Mouse (Mus musculus): Measurements from ENCODE around the gene Thnsl2. TPM values are rescaled to one million over a fixed set of nuclear protein-coding genes. Genes with fewer than 3 reads are reported as not detected.

Thnsl2 gene
- polyA plus RNA-seq, 1 experiment from 2014 or later: 3.9 TPM

DNA sequence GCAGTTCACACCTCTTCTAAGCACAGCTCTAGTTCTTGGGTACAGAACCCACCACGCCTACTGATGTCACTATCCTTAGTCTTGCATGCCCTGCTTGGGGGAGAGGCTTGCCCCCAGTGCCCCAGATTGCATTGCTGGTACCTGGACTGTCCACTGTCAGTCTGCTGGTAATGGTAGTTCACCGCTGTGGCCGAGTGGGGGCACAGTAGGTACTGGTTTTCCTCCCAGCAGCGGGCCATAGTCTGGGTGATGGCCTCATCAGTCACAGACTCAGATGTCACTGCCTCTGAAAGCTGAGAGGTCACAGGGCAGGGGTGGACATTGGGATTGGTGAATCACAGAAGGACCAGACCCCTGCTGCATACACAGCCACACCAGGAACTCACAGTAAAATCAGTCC lies 15.2 kb downstream of the Thnsl2 start:
- no peaks in the 10 kb centered on the region for H3K27me3 ChIP-seq
- no peak overlapping the region for H3K4me2 ChIP-seq (replicated peaks)
- no peaks in the 10 kb centered on the region for H3K36me3 ChIP-seq
- 47% methylated on average over 4 of the region's 4 CpGs for WGBS
- H3K4me3 ChIP-seq: no peak overlapping the region
- no peak for ATAC-seq (ENCODE audit: low FRiP score, low read depth)
- no peak overlapping the region for H3K9ac ChIP-seq (replicated peaks)
- H3K9me3 ChIP-seq: no peaks in the 10 kb centered on the region
- no peaks in the 10 kb centered on the region for H3K4me1 ChIP-seq
- no peak overlapping the region for H3K27ac ChIP-seq (replicated peaks)

DNA sequence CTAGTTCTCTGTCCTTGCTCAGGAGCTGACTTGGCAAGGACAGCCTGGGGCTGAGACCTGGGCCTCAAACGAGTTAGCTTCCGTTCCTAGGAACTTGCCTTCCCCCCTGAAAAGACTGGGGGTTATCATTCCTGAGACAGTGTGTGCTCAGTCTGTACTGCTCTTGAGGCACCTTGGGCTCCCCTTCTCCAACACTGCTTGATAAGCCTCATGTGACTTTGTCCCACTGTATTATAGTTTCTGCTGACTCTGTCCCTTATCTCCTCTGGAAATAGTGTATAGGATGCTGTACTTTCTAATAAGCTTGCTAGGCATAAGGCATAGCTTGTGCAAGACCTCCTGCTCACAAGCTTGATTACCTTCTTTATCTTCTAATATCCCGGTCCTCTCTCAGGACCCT lies 17.9 kb downstream of the Thnsl2 start:
- Histone ChIP-seq H3K27ac (replicated peaks) (no peak overlapping the region), H3K9me3 (no peaks in the 10 kb centered on the region), H3K27me3 (no peaks in the 10 kb centered on the region), H3K4me2 (replicated peaks) (no peak overlapping the region), H3K4me3 (no peak overlapping the region), H3K4me1 (no peaks in the 10 kb centered on the region), H3K9ac (replicated peaks) (no peak overlapping the region), H3K36me3 (no peaks in the 10 kb centered on the region)
- ATAC-seq (ENCODE audit: low FRiP score, low read depth): no peak
- 69% methylated on average over 3 of the region's 3 CpGs for WGBS

- no peaks in the 10 kb centered on the region for H3K36me3 ChIP-seq
- no peak overlapping the region for H3K27ac ChIP-seq (replicated peaks)
- H3K4me3 ChIP-seq: no peak overlapping the region
- no peaks in the 10 kb centered on the region for H3K27me3 ChIP-seq
- H3K9me3 ChIP-seq: no peaks in the 10 kb centered on the region
- no peak overlapping the region for H3K4me2 ChIP-seq (replicated peaks)
- ATAC-seq (ENCODE audit: low FRiP score, low read depth): peak; percentile 70
- 7% methylated on average over 3 of the region's 3 CpGs for WGBS
- H3K4me1 ChIP-seq: no peaks in the 10 kb centered on the region
- no peak overlapping the region for H3K9ac ChIP-seq (replicated peaks)
These were observed 19.0 kb downstream of the Thnsl2 start for GRCm38 (mm10) chr6:71125043-71125893.

DNA sequence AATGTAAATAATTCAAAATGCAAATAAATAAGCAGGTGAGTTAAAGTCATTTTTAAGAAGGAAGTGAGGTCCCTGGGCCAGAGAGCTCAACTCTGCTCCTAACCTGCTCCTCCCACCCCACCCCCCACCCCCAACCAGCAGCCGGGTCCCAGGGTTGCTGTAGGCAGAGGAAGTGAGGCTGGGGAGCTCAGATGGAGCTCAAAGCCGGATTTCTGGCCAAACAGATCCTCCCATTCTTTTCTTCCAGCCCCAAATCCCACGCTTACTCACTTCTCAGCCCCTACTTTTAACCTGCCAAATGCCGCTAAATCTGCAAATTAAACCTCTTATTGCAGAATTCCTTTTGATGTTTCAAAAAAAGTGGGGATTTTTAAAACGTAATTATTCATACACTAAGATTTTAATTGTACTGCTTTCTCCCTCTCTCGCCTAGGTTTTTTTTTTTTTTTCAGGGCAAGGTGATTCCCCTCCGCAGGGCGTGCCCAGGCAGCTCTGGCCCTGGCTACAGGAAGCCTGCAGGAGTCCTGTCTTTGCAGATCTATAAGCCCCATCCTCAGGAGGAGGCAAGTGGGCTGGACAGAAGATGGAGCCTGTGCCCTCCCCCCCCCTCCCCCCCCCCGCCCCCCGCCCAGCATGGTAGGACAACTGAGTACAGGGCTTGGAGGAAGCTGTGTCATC lies 24.5 kb downstream of the Thnsl2 start:
- Histone ChIP-seq H3K4me3 (no peak overlapping the region), H3K27me3 (no peaks in the 10 kb centered on the region), H3K9ac (replicated peaks) (no peak overlapping the region), H3K4me1 (peaks cover 4% of the 10 kb centered on the region; the same call in 1 of the 2 replicates), H3K4me2 (replicated peaks) (no peak overlapping the region), H3K9me3 (no peaks in the 10 kb centered on the region), H3K36me3 (no peaks in the 10 kb centered on the region), H3K27ac (replicated peaks) (no peak overlapping the region)
- no peak for ATAC-seq (ENCODE audit: low FRiP score, low read depth)
- 5% methylated on average over 8 of the region's 10 CpGs for WGBS

DNA sequence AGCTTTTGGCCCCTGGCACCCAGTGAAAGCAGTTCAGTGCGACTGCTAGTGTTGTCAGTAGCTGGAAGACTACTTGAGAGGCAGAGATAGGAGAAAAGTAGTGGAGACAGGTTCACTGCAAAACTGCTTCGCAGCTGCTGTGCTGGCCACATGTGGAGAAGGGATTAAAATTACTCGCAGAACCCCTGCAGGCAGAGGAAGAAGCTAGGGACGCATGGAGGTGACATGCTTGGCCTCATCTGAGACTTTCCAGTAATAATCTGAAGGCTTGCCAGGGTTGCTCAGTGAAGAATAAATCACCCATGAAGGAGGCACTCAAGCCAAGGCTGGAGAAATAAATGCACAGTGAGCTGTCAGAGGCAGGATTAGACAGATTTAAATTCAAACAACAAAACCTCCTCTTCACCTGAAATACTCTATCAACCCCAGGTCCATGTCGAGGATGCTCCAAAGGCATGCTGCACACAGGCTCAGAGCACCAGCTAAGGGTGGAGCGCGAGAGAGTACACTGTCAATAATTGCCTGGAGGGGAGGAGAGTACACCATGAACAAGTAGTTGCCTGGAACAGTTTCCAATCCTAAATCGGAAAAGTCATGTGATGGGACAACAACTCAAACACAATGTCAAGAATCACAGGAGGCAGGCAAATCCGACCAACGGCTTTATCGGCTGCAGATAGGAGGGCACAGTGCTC lies 32.7 kb downstream of the Thnsl2 start:
- Histone ChIP-seq H3K27ac (replicated peaks) (no peak overlapping the region), H3K4me2 (replicated peaks) (no peak overlapping the region), H3K9ac (replicated peaks) (no peak overlapping the region), H3K4me1 (no peaks in the 10 kb centered on the region), H3K4me3 (no peak overlapping the region), H3K27me3 (no peaks in the 10 kb centered on the region), H3K9me3 (no peaks in the 10 kb centered on the region), H3K36me3 (no peaks in the 10 kb centered on the region)
- WGBS: 65% methylated on average over 11 of the region's 11 CpGs
- no peak for ATAC-seq (ENCODE audit: low FRiP score, low read depth)

- Histone ChIP-seq H3K9me3 (no peaks in the 10 kb centered on the region), H3K27ac (replicated peaks) (no peak overlapping the region), H3K4me2 (replicated peaks) (no peak overlapping the region), H3K36me3 (no peaks in the 10 kb centered on the region), H3K9ac (replicated peaks) (no peak overlapping the region), H3K4me3 (no peak overlapping the region), H3K4me1 (no peaks in the 10 kb centered on the region), H3K27me3 (no peaks in the 10 kb centered on the region)
- 83% methylated on average over 19 of the region's 19 CpGs for WGBS
- ATAC-seq (ENCODE audit: low FRiP score, low read depth): no peak
These were observed 37.9 kb downstream of the Thnsl2 start for GRCm38 (mm10) chr6:71106170-71106945.

DNA sequence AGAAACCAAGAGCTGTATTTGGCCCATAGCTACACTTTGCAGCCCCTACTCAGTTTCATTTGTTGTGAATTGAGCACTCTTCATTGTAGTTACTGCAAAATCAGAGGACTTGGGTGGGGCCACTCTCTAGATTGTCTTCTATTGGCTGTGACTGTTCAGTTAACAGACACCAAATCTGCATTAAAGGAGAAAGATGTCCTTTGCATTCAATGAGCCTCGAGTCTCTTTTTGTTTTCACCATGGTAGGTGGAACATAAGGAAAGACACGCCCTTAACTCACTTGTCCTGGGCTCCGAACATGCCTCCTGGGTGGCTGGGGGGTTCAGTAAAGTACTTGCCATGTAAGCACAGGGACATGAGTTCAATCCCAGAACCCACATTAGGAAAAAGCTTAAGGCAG lies 48.1 kb downstream of the Thnsl2 start:
- 85% methylated on average over 3 of the region's 3 CpGs for WGBS
- Histone ChIP-seq H3K4me2 (replicated peaks) (no peak overlapping the region), H3K9me3 (no peaks in the 10 kb centered on the region), H3K9ac (replicated peaks) (no peak overlapping the region), H3K4me3 (no peak overlapping the region), H3K27ac (replicated peaks) (no peak overlapping the region), H3K4me1 (no peaks in the 10 kb centered on the region), H3K27me3 (no peaks in the 10 kb centered on the region), H3K36me3 (no peaks in the 10 kb centered on the region)
- ATAC-seq (ENCODE audit: low FRiP score, low read depth): no peak

GRCm38 (mm10) chr6:71094693-71095092 lies 49.5 kb downstream of the Thnsl2 start:
- H3K4me3 ChIP-seq: no peak overlapping the region
- ATAC-seq (ENCODE audit: low FRiP score, low read depth): no peak
- no peak overlapping the region for H3K4me2 ChIP-seq (replicated peaks)
- 73% methylated on average over 5 of the region's 5 CpGs for WGBS
- H3K27me3 ChIP-seq: no peaks in the 10 kb centered on the region
- no peaks in the 10 kb centered on the region for H3K9me3 ChIP-seq
- H3K36me3 ChIP-seq: no peaks in the 10 kb centered on the region
- no peaks in the 10 kb centered on the region for H3K4me1 ChIP-seq
- H3K9ac ChIP-seq (replicated peaks): no peak overlapping the region
- H3K27ac ChIP-seq (replicated peaks): no peak overlapping the region

GRCm38 (mm10) chr6:71093686-71094085 lies 50.6 kb downstream of the Thnsl2 start:
- no peak overlapping the region for H3K4me3 ChIP-seq
- H3K27me3 ChIP-seq: no peaks in the 10 kb centered on the region
- no peaks in the 10 kb centered on the region for H3K4me1 ChIP-seq
- WGBS: 86% methylated on average over 6 of the region's 6 CpGs
- no peak overlapping the region for H3K9ac ChIP-seq (replicated peaks)
- no peaks in the 10 kb centered on the region for H3K36me3 ChIP-seq
- H3K4me2 ChIP-seq (replicated peaks): no peak overlapping the region
- ATAC-seq (ENCODE audit: low FRiP score, low read depth): no peak
- H3K27ac ChIP-seq (replicated peaks): no peak overlapping the region
- no peaks in the 10 kb centered on the region for H3K9me3 ChIP-seq

GRCm38 (mm10) chr6:71090475-71090874 lies 53.8 kb downstream of the Thnsl2 start:
- Histone ChIP-seq H3K4me3 (no peak overlapping the region), H3K4me2 (replicated peaks) (no peak overlapping the region), H3K4me1 (no peaks in the 10 kb centered on the region), H3K9ac (replicated peaks) (no peak overlapping the region), H3K27ac (replicated peaks) (no peak overlapping the region), H3K36me3 (no peaks in the 10 kb centered on the region), H3K27me3 (no peaks in the 10 kb centered on the region), H3K9me3 (0 out of 2 replicates have a peak, but pooled peaks cover 7% of the 10 kb centered on the region)
- ATAC-seq (ENCODE audit: low FRiP score, low read depth): no peak
- WGBS: 84% methylated on average over 5 of the region's 5 CpGs

- H3K27me3 ChIP-seq: no peaks in the 10 kb centered on the region
These were observed 54.5 kb downstream of the Thnsl2 start for GRCm38 (mm10) chr6:71089735-71090134.

More at GRCm38 (mm10) chr6:71089735-71090134, 54.5 kb downstream of the Thnsl2 start:
- WGBS: 85% methylated on average over 4 of the region's 4 CpGs
- no peak overlapping the region for H3K9ac ChIP-seq (replicated peaks)
- no peak overlapping the region for H3K27ac ChIP-seq (replicated peaks)
- no peak for ATAC-seq (ENCODE audit: low FRiP score, low read depth)
- H3K36me3 ChIP-seq: no peaks in the 10 kb centered on the region
- no peak overlapping the region for H3K4me2 ChIP-seq (replicated peaks)
- no peak overlapping the region for H3K4me3 ChIP-seq
- H3K9me3 ChIP-seq: 0 out of 2 replicates have a peak, but pooled peaks cover 7% of the 10 kb centered on the region
- H3K4me1 ChIP-seq: no peaks in the 10 kb centered on the region

All from midbrain, embryonic 12.5 days (tissue).